Mouse (Mus musculus): ENCODE results near the gene Rpl3l.

DNA sequence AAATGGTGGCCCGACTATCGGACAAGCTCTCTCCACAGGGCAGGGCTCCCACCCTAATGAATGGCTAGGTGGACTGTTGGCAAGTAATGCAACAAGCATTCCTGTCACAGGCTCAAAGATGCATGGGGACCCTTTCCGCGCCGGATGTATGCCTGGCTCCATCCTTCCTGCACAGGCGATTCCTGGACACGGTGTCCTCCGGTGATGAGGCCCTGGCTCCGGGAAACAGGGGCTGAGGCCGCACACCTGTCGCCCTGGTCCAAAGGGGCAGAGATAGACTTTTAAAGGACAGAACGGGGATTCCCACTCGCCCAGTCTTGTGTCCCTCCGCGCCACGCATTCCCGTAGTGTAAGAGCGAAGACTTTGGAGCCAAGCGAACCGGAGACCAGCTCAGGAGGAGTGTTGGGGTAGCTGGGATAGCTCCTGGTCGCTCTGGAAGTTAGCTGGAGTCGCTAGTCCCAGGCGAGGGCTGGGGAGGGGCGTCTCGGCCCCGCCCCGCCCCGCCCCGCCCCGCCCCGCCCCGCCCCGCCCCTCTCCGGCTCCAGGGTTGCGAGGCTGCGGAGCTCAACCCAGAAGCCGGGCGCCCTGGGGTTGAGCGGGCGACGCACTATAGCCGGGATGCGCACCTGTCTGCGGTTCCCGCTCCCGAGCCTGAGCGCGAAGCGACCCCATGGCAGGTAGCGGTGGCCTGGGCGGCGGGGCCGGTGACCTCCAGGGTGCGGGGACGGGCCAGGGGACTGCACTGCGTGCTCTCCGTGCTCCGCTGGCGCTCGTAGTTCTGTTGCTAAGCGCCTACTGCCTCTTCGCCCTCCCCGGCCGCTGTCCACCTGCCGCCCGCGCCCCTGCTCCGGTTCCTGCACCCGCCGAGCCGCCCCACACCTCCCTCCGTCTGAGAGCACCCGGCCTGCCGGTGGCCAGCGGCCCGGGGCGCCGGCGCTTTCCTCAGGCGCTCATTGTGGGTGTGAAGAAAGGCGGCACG lies 25.1 kb downstream of the Rpl3l start, which contains the start of gene Hs3st6:
- no peak for TF ChIP-seq ZC3H11A (IDR thresholded peaks at IDR 0.05; ENCODE audit: borderline replicate concordance, low read depth, low read length)
- no peak for TF ChIP-seq MAFK (IDR thresholded peaks at IDR 0.05; ENCODE audit: insufficient read depth, low read depth, low read length)
- TF ChIP-seq CHD2 (IDR thresholded peaks at IDR 0.05; ENCODE audit: low read depth, low read length): no peak
- no peak for TF ChIP-seq ZNF384 (IDR thresholded peaks at IDR 0.05; ENCODE audit: low read depth, low read length)

All from ES-E14 (cell line).